Mouse (Mus musculus) subcutaneous adipose tissue, adult 2 months (tissue): Measurements from ENCODE around the gene Gh. TPM values are rescaled to one million over a fixed set of nuclear protein-coding genes. Genes with fewer than 3 reads are reported as not detected.

ENCODE experiments used
- polyA plus RNA-seq: library from polyadenylated mRNA; depleted of rRNA; stranded (reverse); fragments of >200 nt; gene quantifications from 2 replicates; pipeline ENCODE4 v1.2.3, GENCODE M21; 2012; ENCODE audit warnings: low replicate concordance; rRNA removed

The Gh gene
- polyA plus RNA-seq = not detected in 2 replicates

DNA sequence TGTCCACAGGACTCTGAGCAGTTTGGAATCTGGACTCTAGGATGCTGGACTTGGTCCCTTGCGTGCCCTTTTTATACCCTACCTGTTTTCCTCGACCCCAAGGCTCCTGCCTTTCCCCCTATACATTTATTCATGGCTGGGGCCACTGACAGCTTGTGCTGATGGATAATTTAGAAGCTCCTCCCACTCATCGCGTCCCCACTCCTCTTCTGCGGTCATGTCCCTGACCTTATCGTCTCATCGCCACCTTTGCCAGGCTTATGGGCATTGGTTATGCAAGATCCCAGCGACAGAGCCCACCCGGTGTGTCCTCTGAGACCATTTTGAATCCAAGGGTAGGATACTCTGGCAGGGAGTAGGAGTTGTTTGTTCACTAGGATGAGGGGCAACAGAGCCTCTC is at the start of gene Gh:
Gene Gh (minus strand): TSS at position 101 of the 400 bp plus-strand sequence.

DNA sequence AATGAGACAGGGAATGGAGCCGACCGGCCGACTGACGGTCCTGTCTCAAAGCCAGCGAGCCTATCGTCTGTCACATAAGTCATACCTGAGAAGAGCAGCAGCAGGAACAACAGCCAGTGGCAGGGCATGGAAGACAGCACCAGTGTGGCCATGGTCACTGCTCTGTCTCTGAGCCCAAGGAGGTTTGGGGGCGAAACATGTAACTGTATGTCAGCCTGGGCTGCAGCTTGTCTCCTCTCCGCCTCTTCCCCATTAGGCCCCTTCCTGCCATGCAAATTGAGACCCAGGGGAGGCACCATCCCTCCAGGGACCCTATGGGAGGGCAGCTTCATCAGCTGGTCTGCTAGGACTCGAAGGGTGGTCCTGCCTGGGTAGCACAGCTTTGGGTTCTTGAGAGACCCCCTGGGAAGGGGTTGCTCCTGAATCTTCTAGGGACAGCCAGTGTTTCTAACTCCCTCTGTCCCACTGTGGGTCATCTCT is 12.7 kb upstream of the Gh start, which contains the start of gene Cd79b:
Gene Cd79b (minus strand): TSS at position 430 of the 480 bp plus-strand sequence.

DNA sequence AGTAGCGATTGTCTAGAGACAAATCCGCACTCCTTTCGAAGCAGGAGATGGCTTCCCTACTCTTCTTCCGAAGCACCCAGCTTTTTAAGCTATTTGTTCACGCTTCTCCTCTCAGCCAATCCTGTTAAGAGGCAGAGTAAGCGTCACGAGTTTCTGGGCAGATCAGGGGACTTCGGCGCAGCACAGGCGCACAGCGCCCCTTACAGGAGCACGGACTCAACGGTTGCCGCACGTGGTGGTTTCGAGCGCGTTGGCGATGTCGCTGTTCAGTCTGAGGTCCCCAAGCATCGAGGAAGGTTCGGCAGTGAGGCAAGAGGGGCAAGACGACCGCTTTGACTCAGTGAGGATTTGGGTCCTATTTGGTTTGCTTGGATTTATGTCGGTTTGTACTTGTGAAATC is 25.2 kb downstream of the Gh start, which contains the start of gene Tcam1:
Gene Tcam1 (plus strand): TSS at position 219 of the 400 bp plus-strand sequence.

DNA sequence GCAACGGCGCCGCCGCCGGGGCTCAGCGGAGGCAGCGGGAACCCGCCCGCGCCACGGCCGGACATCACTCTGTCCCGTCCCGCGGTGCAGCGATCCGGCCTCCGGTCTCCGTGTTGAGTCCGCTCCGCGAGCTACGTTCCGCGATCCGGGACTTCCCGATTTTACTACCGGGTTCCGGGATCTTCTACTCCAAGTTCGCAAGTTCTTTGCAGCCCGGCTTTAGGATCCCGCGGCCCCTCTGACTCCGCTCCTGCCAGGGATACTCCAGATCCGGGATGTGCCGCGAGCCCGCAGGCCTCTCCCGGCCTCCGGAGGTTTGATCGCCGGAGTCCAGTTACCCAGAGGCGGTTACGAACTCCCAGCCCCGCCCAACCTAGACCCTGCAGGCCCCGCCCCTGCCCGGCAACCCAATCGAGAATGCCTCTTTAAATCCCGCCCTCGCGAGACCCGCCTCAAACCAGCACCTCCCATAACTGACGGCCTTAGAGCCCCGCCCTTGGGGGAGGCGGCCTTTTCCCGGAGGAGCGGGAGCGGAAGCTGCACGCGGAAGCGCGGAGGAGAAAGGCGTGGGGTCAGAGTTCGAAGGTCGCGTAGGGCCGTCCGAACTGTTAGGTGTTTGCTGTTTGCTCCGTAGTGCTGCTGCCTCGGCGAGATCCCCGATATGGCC is 28.9 kb downstream of the Gh start, which contains the start of gene Smarcd2:
Gene Smarcd2 (minus strand): TSS at position 329 of the 667 bp plus-strand sequence.

DNA sequence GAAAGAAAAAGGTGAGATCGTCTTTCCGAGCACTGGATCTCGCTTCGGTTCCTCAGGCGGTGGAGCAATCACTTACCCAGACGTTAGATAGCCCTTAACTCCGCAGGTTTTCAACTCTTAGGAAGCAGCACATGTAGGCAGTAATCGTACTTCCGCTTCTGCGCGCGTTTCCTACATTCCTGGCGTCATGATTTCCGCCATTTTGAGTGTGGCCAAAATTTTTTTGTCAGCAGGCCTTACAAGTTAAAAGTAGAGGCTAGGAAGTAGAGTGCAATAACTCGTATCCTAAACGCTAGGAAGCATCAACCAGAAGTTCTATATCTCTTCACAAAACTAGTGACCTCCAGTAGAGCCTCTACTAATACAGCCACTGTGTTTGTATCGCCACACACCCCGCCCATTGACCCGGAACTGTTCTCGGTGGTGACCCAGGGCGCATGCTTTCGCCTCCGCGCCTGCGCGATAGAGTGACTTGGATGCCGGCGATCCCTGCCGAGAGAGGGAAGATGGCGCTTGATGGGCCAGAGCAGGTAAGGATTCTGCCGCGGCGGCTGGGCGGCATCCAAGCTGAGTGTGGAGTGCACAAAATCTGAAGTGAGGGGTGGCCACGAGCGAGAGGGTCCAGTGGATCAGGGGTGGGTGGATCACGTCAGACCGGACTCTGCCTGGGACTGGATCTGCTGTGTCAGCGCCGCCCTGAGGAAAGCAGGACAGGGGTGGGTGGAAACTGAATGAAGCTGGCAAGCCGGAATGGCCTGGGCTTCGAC is 45.8 kb downstream of the Gh start, which contains the start of the genes Ftsj3 and Psmc5:
Gene Ftsj3 (minus strand): TSS at position 395 of the 767 bp plus-strand sequence.
Gene Psmc5 (plus strand): TSS at position 470 of the 767 bp plus-strand sequence.

Other genes with a start within 250 kb of the Gh start
- 14.8 and 16.0 TPM in 2 replicates for gene Taco1, start 235.8 kb downstream of the Gh start, polyA plus RNA-seq
- 55.5 and 69.5 TPM in 2 replicates for gene Map3k3, start 217.3 kb downstream of the Gh start, polyA plus RNA-seq
- gene Gm10840, start 141.0 kb downstream of the Gh start, polyA plus RNA-seq = not detected in 2 replicates
- gene Limd2, start 141.0 kb downstream of the Gh start, polyA plus RNA-seq = 33.1 and 61.0 TPM in 2 replicates
- gene Strada, start 99.7 kb downstream of the Gh start, polyA plus RNA-seq = 30.3 and 44.5 TPM in 2 replicates
- gene Ccdc47, start 85.5 kb downstream of the Gh start, polyA plus RNA-seq = 16.5 and 20.1 TPM in 2 replicates
- gene Ddx42, start 84.9 kb downstream of the Gh start, polyA plus RNA-seq = 11.1 and 17.4 TPM in 2 replicates
- gene Ftsj3, start 45.8 kb downstream of the Gh start, polyA plus RNA-seq = 18.4 and 42.8 TPM in 2 replicates
- 59.4 and 62.2 TPM in 2 replicates for gene Psmc5, start 45.7 kb downstream of the Gh start, polyA plus RNA-seq
- 130 and 218 TPM in 2 replicates for gene Smarcd2, start 28.9 kb downstream of the Gh start, polyA plus RNA-seq
- gene Tcam1, start 25.2 kb downstream of the Gh start, polyA plus RNA-seq = 0.23 and 0.58 TPM in 2 replicates
- 3.7 and 4.7 TPM in 2 replicates for gene Cd79b, start 12.9 kb upstream of the Gh start, polyA plus RNA-seq
- gene Scn4a, start 51.4 kb upstream of the Gh start, polyA plus RNA-seq = 0.06 and 0.26 TPM in 2 replicates
- 0.19 and 0.53 TPM in 2 replicates for gene Prr29, start 63.6 kb upstream of the Gh start, polyA plus RNA-seq
- gene Icam2, start 86.2 kb upstream of the Gh start, polyA plus RNA-seq = 56.3 and 89.3 TPM in 2 replicates
- gene Ern1, start 186.0 kb upstream of the Gh start, polyA plus RNA-seq = 9.0 and 26.4 TPM in 2 replicates